Mouse (Mus musculus): ENCODE measurements around the gene Sez6l2. TPM values are rescaled to one million over a fixed set of nuclear protein-coding genes. Genes with fewer than 3 reads are reported as not detected.

The Sez6l2 gene
- polyA plus RNA-seq, 1 experiment from 2014 or later, result 1.7 TPM

GRCm38 (mm10) chr7:127007313-127008024 is 57.1 kb downstream of the Sez6l2 start:
- Histone ChIP-seq H3K4me3 (replicated peaks; ENCODE audit: low read depth, low read length) (no peak overlapping the region), H3K27ac (no peak overlapping the region), H3K9ac (ENCODE audit: low read depth, low read length) (no peak overlapping the region), H3K36me3 (ENCODE audit: insufficient read depth, low read length) (no peaks in the 10 kb centered on the region), H3K9me3 (replicated peaks; ENCODE audit: low read length) (no peaks in the 10 kb centered on the region), H3K4me1 (replicated peaks; ENCODE audit: insufficient read depth, low read length) (peaks cover 9% of the 10 kb centered on the region; the same call in 1 of the 2 replicates), H3K27me3 (ENCODE audit: insufficient read depth, low read length) (no peaks in the 10 kb centered on the region), H3K4me2 (ENCODE audit: low read length) (no peak overlapping the region)
- DNase-seq (ENCODE audit: low spot score), result no peak
- TF ChIP-seq CTCF (IDR thresholded peaks at IDR 0.05; ENCODE audit: low read depth), result no peak
- WGBS, result 80% methylated on average over 6 of the region's 6 CpGs
- no peak for ATAC-seq (replicated peaks; ENCODE audit: low FRiP score, low read depth)

- no peaks in the 10 kb centered on the region for H3K9me3 ChIP-seq (replicated peaks; ENCODE audit: low read length)
- peak overlapping the region; percentile 56; the same call in 1 of the 2 replicates for H3K9ac ChIP-seq (ENCODE audit: low read depth, low read length)
- peak overlapping the region; percentile 83 for H3K27ac ChIP-seq
- H3K27me3 ChIP-seq (ENCODE audit: insufficient read depth, low read length), result no peaks in the 10 kb centered on the region
- H3K4me2 ChIP-seq (ENCODE audit: low read length), result no peak overlapping the region
- TF ChIP-seq CTCF (IDR thresholded peaks at IDR 0.05; ENCODE audit: low read depth), result no peak
- H3K4me1 ChIP-seq (replicated peaks; ENCODE audit: insufficient read depth, low read length), result peaks cover 11% of the 10 kb centered on the region; the same call in 1 of the 2 replicates
- peak; percentile 89 for DNase-seq (ENCODE audit: low spot score)
- 0 out of 2 replicates have a peak, but pooled peaks cover 3% of the 10 kb centered on the region for H3K36me3 ChIP-seq (ENCODE audit: insufficient read depth, low read length)
- H3K4me3 ChIP-seq (replicated peaks; ENCODE audit: low read depth, low read length), result no peak overlapping the region
- ATAC-seq (replicated peaks; ENCODE audit: low FRiP score, low read depth), result peak; percentile 86
- WGBS, result 33% methylated on average over 9 of the region's 9 CpGs
Observed at GRCm38 (mm10) chr7:127008239-127009019, 58.1 kb downstream of the Sez6l2 start.

GRCm38 (mm10) chr7:127009307-127010085 is 59.1 kb downstream of the Sez6l2 start:
- peak overlapping the region; percentile 83 for H3K27ac ChIP-seq
- DNase-seq (ENCODE audit: low spot score) (no peak), ATAC-seq (replicated peaks; ENCODE audit: low FRiP score, low read depth) (no peak)
- peak overlapping the region; percentile 56; the same call in 1 of the 2 replicates for H3K9ac ChIP-seq (ENCODE audit: low read depth, low read length)
- H3K4me3 ChIP-seq (replicated peaks; ENCODE audit: low read depth, low read length), result no peak overlapping the region
- H3K27me3 ChIP-seq (ENCODE audit: insufficient read depth, low read length), result no peaks in the 10 kb centered on the region
- TF ChIP-seq CTCF (IDR thresholded peaks at IDR 0.05; ENCODE audit: low read depth), result no peak
- H3K36me3 ChIP-seq (ENCODE audit: insufficient read depth, low read length), result 0 out of 2 replicates have a peak, but pooled peaks cover 4% of the 10 kb centered on the region
- H3K4me2 ChIP-seq (ENCODE audit: low read length), result no peak overlapping the region
- H3K4me1 ChIP-seq (replicated peaks; ENCODE audit: insufficient read depth, low read length), result peaks cover 16% of the 10 kb centered on the region; the same call in 1 of the 2 replicates
- H3K9me3 ChIP-seq (replicated peaks; ENCODE audit: low read length), result no peaks in the 10 kb centered on the region
- 73% methylated on average over 17 of the region's 17 CpGs for WGBS

- no peak overlapping the region for H3K4me3 ChIP-seq (replicated peaks; ENCODE audit: low read depth, low read length)
- DNase-seq (ENCODE audit: low spot score) (no peak), ATAC-seq (replicated peaks; ENCODE audit: low FRiP score, low read depth) (no peak)
- H3K9me3 ChIP-seq (replicated peaks; ENCODE audit: low read length), result no peaks in the 10 kb centered on the region
- H3K27ac ChIP-seq, result no peak overlapping the region
- WGBS, result 91% methylated on average over 2 of the region's 2 CpGs
- H3K4me1 ChIP-seq (replicated peaks; ENCODE audit: insufficient read depth, low read length), result peaks cover 20% of the 10 kb centered on the region; the same call in 1 of the 2 replicates
- H3K9ac ChIP-seq (ENCODE audit: low read depth, low read length), result no peak overlapping the region
- no peaks in the 10 kb centered on the region for H3K27me3 ChIP-seq (ENCODE audit: insufficient read depth, low read length)
- 0 out of 2 replicates have a peak, but pooled peaks cover 4% of the 10 kb centered on the region for H3K36me3 ChIP-seq (ENCODE audit: insufficient read depth, low read length)
- TF ChIP-seq CTCF (IDR thresholded peaks at IDR 0.05; ENCODE audit: low read depth), result no peak
- no peak overlapping the region for H3K4me2 ChIP-seq (ENCODE audit: low read length)
Observed at GRCm38 (mm10) chr7:127011051-127011450, 60.7 kb downstream of the Sez6l2 start.

- Histone ChIP-seq H3K9ac (ENCODE audit: low read depth, low read length) (no peak overlapping the region), H3K4me2 (ENCODE audit: low read length) (no peak overlapping the region), H3K4me3 (replicated peaks; ENCODE audit: low read depth, low read length) (no peak overlapping the region), H3K27me3 (ENCODE audit: insufficient read depth, low read length) (no peaks in the 10 kb centered on the region), H3K9me3 (replicated peaks; ENCODE audit: low read length) (no peaks in the 10 kb centered on the region), H3K36me3 (ENCODE audit: insufficient read depth, low read length) (0 out of 2 replicates have a peak, but pooled peaks cover 4% of the 10 kb centered on the region), H3K4me1 (replicated peaks; ENCODE audit: insufficient read depth, low read length) (peaks cover 20% of the 10 kb centered on the region; the same call in 1 of the 2 replicates), H3K27ac (no peak overlapping the region)
- WGBS, result 82% methylated on average over 2 of the region's 2 CpGs
- DNase-seq (ENCODE audit: low spot score) (no peak), ATAC-seq (replicated peaks; ENCODE audit: low FRiP score, low read depth) (no peak)
- peak; percentile 20; the same call in 1 of the 2 replicates for TF ChIP-seq CTCF (IDR thresholded peaks at IDR 0.05; ENCODE audit: low read depth)
Observed at GRCm38 (mm10) chr7:127011717-127012116, 61.4 kb downstream of the Sez6l2 start.
